Mouse (Mus musculus): ENCODE measurements around the gene Plk3.

The Plk3 gene

DNA sequence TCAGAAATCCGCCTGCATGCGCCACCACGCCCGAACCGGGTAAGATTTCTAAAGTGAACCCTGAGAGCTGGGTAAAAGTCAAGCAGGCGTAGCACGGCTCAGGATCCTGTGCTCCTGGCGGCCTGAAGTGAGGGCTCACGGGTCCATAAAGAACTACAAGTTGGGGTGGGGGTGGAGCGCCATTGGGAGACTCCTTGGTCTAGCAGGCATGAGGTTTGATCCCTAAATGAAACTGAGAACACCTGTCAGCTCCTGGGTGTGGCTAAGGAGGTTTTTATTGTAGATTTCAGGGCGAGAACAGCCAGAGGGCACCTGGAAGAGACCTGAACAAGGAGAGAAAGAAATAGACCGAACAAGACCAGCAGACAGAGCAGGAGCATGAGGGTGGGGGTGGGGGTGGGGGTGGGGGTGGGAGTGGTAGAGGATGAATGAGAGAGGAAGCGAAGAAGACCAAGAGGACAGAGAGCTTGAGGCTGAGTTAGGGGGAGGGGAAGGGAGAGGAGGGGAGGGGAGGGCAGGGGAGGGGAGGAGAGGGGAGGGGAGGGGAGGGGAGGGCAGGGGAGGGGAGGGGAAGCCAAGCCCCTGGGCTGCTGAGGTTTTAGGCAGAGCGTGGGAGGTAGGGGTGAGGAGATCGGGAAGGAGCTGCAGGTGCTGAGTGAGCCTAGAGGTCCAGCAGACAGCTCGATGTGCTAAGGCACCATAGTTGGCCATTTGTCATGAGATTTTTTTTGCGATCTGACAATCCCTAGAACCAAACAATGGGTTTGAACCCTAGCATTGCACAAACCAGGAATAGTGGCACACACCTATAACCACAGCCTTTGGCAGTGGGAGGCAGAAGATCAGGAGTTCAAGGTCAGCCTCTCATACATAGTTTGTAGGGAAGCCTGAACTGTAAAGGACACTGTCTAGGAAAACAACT lies 4.8 kb upstream of the Plk3 start:
- DNase-seq (ENCODE audit: low spot score in 2 of 2) = no peak

- no peak for DNase-seq (ENCODE audit: low spot score in 2 of 2)
These were observed 2.3 kb upstream of the Plk3 start for GRCm38 (mm10) chr4:117136034-117136433.

- no peak for DNase-seq (ENCODE audit: low spot score in 2 of 2)
These were observed 835 bp upstream of the Plk3 start for GRCm38 (mm10) chr4:117134601-117134995.

DNA sequence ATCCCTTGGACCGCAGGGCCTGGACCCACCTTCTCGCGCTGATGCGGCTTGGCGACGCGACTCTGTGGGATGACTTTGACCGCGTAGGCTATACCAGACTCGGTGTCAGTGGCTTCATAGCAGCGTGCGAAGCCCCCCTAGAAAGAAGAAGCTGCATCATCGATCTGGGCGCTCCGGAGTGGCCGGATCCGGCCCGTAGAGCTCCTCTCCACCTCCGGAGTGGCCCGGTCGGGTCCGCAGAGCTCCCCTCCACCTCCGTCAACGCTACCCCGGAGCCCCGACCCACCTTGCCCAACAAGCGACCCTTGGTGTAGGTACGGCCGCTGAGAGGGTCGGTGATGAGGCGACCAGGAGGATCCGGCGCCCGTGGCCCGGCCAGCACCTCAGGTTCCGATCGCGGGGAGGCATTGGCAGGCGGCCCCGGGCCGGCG lies 382 bp downstream of the Plk3 start:
- no peak for DNase-seq (ENCODE audit: low spot score in 2 of 2)

- DNase-seq (ENCODE audit: low spot score in 2 of 2) = no peak
These were observed 994 bp downstream of the Plk3 start for GRCm38 (mm10) chr4:117132794-117133143.

DNA sequence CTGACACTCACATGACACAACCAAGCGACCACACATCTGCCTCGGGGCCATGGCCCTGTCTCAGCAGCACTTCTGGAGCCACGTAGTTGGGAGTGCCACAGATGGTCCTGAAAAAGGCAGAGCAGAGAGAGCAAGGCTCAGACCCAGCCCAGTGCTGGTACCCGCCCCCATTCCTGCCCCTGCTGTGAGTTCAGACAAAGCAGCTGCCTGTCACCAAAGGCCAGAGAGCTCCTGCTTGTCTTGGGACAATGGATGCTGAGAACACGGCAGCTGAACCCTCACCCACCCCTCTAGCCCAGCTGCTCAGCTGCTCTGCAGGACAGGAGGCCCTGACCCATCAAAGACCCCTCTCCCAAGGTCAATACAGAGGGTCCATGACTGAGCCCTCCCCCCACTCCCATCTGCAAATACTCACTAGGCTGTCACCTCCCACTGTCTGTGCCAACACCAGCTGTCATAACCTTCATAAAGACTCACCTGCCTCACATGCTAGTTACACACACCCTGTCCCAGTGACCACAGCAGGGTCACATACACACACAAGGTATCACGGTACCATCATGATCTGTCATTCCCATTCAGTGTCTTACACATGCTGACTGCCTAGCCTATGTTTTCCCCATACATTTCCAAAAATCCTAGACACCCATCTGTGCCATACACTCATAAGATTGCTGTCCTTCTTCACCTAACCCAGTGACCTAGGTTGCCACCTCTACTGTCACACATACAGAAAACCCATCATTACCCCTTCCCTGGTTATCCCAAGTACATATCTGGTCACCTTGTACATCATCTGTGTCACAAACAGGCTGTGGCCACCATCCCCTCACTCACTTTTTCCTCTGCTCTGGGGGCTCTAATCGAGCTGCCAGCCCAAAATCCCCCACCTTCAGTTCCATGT lies 1.6 kb downstream of the Plk3 start:
- no peak for DNase-seq (ENCODE audit: low spot score in 2 of 2)

GRCm38 (mm10) chr4:117131198-117131597 lies 2.6 kb downstream of the Plk3 start:
- DNase-seq (ENCODE audit: low spot score in 2 of 2) = no peak

DNA sequence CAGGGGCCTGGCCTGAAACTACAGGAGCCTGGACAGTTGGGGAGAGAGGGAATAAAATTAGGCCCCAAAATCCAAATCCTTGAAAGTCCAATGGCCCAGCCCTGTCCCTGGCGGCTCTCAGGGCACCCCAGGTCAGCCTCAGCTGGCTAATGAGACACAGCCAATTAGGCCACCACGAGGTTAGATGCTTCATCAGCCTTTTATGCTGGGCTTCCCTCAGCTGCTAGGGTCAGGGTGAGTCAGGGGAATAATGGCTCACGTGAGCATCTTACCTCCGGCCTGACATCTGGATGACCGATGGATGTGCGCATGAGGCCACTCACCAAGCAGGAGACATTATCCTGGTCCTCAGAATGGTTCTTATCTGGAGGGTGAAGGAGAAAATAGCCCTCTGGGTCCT lies 3.0 kb downstream of the Plk3 start:
- DNase-seq (ENCODE audit: low spot score in 2 of 2) = no peak

DNA sequence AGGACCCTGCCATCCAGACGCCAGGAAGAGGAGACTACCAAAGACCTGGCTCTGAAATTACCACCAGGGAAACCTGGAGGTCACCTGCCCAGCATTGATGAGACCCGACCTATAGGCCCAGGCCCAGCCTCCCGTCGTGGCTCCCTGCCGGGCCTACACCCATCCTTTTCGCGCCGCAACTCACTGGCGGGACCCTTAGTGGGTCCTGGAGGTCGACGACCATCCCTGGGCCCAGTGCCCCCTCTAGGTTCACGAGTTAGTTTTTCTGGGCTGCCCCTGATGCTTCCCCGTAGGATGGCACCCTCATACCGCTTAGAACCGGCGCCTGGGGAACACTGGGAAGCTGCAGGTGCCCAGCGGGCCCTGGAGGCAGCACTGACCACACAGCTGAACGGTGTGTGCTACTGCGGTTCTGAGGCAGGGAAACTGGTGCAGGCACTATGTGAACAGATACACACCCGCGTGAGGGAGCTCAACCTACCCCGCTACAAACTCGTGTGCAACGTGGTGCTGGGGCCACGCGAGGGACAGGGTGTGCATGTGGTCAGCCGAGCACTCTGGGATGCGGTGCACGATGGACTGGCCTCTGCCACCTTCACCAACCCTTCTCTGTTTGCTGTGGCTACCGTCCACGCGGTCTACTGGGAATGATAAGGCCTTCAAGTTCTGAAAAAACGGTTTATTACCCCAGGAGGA lies 5.6 kb downstream of the Plk3 start:
- DNase-seq (ENCODE audit: low spot score in 2 of 2) = no peak

- no peak for DNase-seq (ENCODE audit: low spot score in 2 of 2)
These were observed 7.0 kb downstream of the Plk3 start, which contains the start of gene Tctex1d4 for GRCm38 (mm10) chr4:117126675-117127290. TSS of gene Tctex1d4 (plus strand) at chr4:117126794.

DNA sequence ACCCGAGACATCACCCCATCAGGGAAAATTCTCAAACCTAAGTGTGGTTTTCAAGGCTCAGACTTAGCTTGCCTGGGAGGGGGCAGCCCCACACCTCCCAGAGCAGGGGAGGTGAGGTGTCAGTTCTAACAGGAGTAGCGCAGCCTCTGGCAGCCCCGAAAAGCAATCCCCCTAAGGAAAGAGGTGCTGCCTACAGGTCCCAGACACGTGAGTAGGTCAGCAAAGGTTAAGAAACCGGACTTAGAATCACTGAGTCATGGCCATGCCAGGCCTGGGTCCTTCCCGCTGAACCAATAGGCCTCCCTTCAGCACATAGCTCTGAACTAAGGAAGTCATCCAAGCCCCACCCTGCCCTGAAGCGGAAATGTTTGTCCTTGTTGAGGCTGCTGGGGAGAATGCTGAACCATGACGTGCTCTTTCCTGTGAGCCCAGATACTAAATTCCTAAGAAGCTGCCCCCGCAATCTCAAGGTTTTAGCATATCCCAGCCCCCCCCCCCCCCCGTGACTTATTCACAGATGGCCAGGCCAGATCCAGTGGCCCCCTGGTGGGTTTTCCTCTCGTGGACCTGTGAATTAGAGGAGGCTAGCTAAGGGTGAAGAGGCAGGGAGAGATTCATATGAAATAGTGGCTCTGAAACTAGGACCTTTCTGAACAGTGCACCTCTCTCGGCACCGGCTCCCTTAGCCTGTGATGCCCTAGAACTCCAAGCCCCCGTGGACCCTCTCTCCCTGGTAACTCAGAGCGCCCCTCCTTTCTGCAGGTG lies 7.7 kb downstream of the Plk3 start:
- peak; percentile 62 for DNase-seq (ENCODE audit: low spot score in 2 of 2)

- peak in 1 of 2 experiments; percentile 18 for DNase-seq (ENCODE audit: low spot score in 2 of 2)
These were observed 8.3 kb downstream of the Plk3 start, which contains the start of gene Btbd19 for GRCm38 (mm10) chr4:117125348-117125909. TSS of gene Btbd19 (minus strand) at chr4:117125725.

DNA sequence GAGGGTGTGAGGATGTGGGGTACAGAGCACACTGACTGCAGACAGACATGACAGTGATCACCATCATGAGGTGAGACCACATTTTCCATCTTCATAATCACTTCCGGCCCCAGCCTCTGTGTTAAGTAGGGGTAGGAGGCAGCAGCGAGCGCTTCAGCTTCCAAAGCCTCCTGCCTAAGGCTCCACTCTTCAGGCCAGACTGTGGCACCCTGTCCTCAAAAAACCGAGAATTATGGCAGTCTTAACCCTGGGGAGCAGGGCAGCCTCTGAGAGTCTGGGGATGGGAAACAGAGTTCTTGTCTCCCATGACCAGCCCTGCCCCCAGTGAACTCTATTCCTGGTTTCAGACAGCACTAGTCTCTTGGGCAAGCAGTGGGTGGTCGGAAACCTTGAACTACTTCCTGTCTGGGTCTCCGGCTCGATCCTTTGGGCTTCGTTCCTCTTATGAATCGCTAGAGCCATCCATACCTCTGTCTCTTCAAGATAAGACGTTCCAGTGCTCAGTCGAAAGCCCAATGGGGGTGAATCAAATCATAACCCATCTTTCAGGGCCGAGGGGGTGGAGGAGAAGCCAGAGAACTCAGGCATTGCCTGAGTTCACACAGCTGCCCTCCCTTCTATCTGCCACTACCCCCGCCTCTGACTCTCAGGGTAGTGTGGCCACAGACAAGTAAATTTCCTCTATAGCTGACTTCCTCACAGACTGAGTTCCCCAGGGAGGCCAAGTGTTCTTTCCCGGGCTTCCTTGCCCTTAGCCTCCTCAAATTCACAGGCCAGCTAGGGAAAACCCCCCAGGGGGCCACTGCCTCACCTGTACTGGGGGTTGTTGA lies 9.0 kb downstream of the Plk3 start:
- peak; percentile 70 to 77 for DNase-seq (ENCODE audit: low spot score in 2 of 2)

DNA sequence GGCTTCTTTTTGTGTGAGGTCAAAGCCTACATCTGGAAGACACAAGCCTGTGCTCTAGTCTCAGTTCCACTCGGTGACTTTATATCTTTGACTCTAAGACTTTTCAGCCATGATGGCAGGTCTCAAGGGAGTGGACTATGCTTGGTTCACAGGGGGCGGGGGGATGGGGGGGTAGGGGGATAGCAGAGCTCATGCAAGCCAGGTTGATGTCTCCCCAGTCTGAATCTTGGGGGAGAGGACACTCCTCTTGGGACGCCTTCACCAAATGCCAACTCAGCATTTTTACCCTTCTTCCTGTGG lies 9.6 kb downstream of the Plk3 start:
- DNase-seq (ENCODE audit: low spot score in 2 of 2) = no peak

- no peak for DNase-seq (ENCODE audit: low spot score in 2 of 2)
These were observed 10.1 kb downstream of the Plk3 start for GRCm38 (mm10) chr4:117123546-117124217.

- no peak for DNase-seq (ENCODE audit: low spot score in 2 of 2)
These were observed 11.6 kb downstream of the Plk3 start for GRCm38 (mm10) chr4:117122209-117122608.

- DNase-seq (ENCODE audit: low spot score in 2 of 2) = peak; percentile 83 to 92
These were observed 13.0 kb downstream of the Plk3 start for GRCm38 (mm10) chr4:117120445-117121414.

DNA sequence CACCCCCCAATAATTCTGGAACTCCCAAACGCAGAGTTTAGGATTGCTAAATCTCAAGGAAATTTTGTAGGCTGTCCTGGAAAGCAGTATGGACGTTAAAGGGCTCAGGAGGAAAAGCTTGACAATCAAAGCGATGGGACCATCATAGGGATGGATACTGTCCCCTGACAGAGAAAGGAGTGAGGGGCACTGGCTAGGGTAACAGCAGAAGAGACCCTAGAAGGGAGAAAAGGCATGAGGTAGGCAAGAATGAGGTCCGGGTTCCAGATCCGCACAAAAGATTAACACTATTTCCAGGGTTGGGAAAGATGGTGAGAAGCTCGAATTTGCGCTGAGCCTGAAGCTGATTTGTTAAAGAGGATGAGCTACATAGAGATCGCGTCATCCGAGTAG lies 13.7 kb downstream of the Plk3 start:
- DNase-seq (ENCODE audit: low spot score in 2 of 2) = no peak

All from thymus, postnatal 10 days (tissue).